In genomic region chr4:111510129-111510528, GRCm38 (mm10) we compare ENCODE assay signal across 9 mouse cellular contexts.
DNase-seq lines count a peak whose midpoint lies in the region; ATAC-seq and TF ChIP-seq lines count a peak whose summit lies in the region.
"Had no signal": no experiment of that assay in that cellular context is flagged by ENCODE, and none has a peak within 500 bp of the region (broad histone marks: within the 10 kb centered on the region; RNA-seq: fewer than 3 reads in every experiment).

No protein-coding gene starts in this region.

- H3K4me3 ChIP-seq in lung, embryonic 14.5 days (ENCODE audit: low read depth, low read length) = no peak overlapping the region
- H3K4me3 ChIP-seq in kidney, embryonic 16.5 days (ENCODE audit: low read length) = no peak overlapping the region
- no peak overlapping the region for H3K4me3 ChIP-seq in gastrocnemius, adult 2 months
- H3K4me3 ChIP-seq in heart, adult 2 months = no peak overlapping the region

- H3K27ac ChIP-seq in lung, embryonic 14.5 days (ENCODE audit: low read depth) = no peak overlapping the region
- no peak overlapping the region for H3K27ac ChIP-seq in kidney, embryonic 16.5 days (ENCODE audit: low read length)
- H3K27ac ChIP-seq in gastrocnemius, adult 2 months = no peak overlapping the region
- H3K27ac ChIP-seq in heart, adult 2 months = no peak overlapping the region

- no peaks in the 10 kb centered on the region for H3K27me3 ChIP-seq in lung, embryonic 14.5 days (ENCODE audit: insufficient read depth, low read length)
- no peaks in the 10 kb centered on the region for H3K27me3 ChIP-seq in kidney, embryonic 16.5 days (ENCODE audit: insufficient read depth, low read length)
- no peaks in the 10 kb centered on the region for H3K27me3 ChIP-seq in heart, adult 2 months (ENCODE audit: control insufficient read depth, insufficient read depth, low read length)

- DNase-seq in embryo, embryonic 10 days (ENCODE audit: low spot score) = peak; percentile 17
- no peak for DNase-seq in embryo, embryonic 10.5 days (ENCODE audit: low spot score)
- peak; percentile 26 for DNase-seq in lung, embryonic 14.5 days
- no peak for DNase-seq in lung, postnatal 4 days
- peak; percentile 47 for DNase-seq in retina, postnatal 1 day
- DNase-seq in gastrocnemius, adult 2 months = no peak
- DNase-seq in heart, adult 2 months = no peak

- no peaks in the 10 kb centered on the region for H3K9me3 ChIP-seq in lung, embryonic 14.5 days (ENCODE audit: low read depth, low read length)
- no peaks in the 10 kb centered on the region for H3K9me3 ChIP-seq in kidney, embryonic 16.5 days (ENCODE audit: low read length)

- no peak overlapping the region for H3K4me2 ChIP-seq in lung, embryonic 14.5 days
- no peak overlapping the region for H3K4me2 ChIP-seq in kidney, embryonic 16.5 days (replicated peaks; ENCODE audit: low read depth, low read length)

- TF ChIP-seq POLR2A in heart, adult 2 months (IDR thresholded peaks at IDR 0.05; ENCODE audit: insufficient read depth, low read depth, low read length) = no peak

- intact Hi-C loops in gastrocnemius, adult 2 months (cut with DNase I) = no loop called here
- intact Hi-C loops in heart, adult 2 months (cut with DNase I) = no loop called here

- H3K4me1 ChIP-seq in lung, embryonic 14.5 days (ENCODE audit: insufficient read depth) = no peaks in the 10 kb centered on the region
- H3K4me1 ChIP-seq in kidney, embryonic 16.5 days (ENCODE audit: insufficient read depth, low read length) = peaks cover 2% of the 10 kb centered on the region; the same call in 1 of the 2 replicates
- no peaks in the 10 kb centered on the region; the same call in none of the 2 replicates for H3K4me1 ChIP-seq in heart, adult 2 months (ENCODE audit: control insufficient read depth, insufficient read depth, low read length)

- H3K79me2 ChIP-seq in heart, adult 2 months (replicated peaks; ENCODE audit: control insufficient read depth, insufficient read depth, low read length) = no peaks in the 10 kb centered on the region

- H3K36me3 ChIP-seq in lung, embryonic 14.5 days (ENCODE audit: insufficient read depth) = no peaks in the 10 kb centered on the region
- H3K36me3 ChIP-seq in kidney, embryonic 16.5 days (ENCODE audit: insufficient read depth, low read length) = no peaks in the 10 kb centered on the region
- no peaks in the 10 kb centered on the region for H3K36me3 ChIP-seq in heart, adult 2 months (ENCODE audit: control insufficient read depth, insufficient read depth, low read length)

- no peak overlapping the region for H3K9ac ChIP-seq in lung, embryonic 14.5 days
- no peak overlapping the region for H3K9ac ChIP-seq in kidney, embryonic 16.5 days (replicated peaks; ENCODE audit: low read length)
- no peak overlapping the region for H3K9ac ChIP-seq in heart, adult 2 months (ENCODE audit: low read depth, low read length)

- ATAC-seq in lung, embryonic 14.5 days (ENCODE audit: insufficient read depth) = no peak
- peak; percentile 44; the same call in 1 of the 2 replicates for ATAC-seq in kidney, embryonic 16.5 days (ENCODE audit: low FRiP score, low TSS enrichment)
- ATAC-seq: inflammation-experienced regulatory T-cells, adult 6 months had no signal

- no peak for TF ChIP-seq EP300 in heart, adult 2 months (IDR thresholded peaks at IDR 0.05; ENCODE audit: insufficient read depth, low read depth, low read length)

- 6% methylated on average over 2 of the region's 2 CpGs for WGBS in lung, embryonic 14.5 days
- 16% methylated on average over 1 of the region's 2 CpGs for WGBS in kidney, embryonic 16.5 days
- 39% methylated on average over 2 of the region's 2 CpGs for WGBS in heart, adult 2 months

- peak; percentile 46 for TF ChIP-seq CTCF in lung, embryonic 14.5 days (IDR thresholded peaks at IDR 0.05; ENCODE audit: low read depth)
- TF ChIP-seq CTCF in gastrocnemius, adult 2 months (IDR thresholded peaks at IDR 0.05) = no peak
- TF ChIP-seq CTCF in heart, adult 2 months (IDR thresholded peaks at IDR 0.05) = no peak

Comparison
In these comparisons a context has a peak if more than half of its experiments do, and no peak if none do; other contexts are left out.
1. DNase-seq: peak in embryo, embryonic 10 days (single experiment), lung, embryonic 14.5 days (single experiment) and retina, postnatal 1 day (single experiment); none in embryo, embryonic 10.5 days (single experiment), lung, postnatal 4 days (0 of 2), gastrocnemius, adult 2 months (single experiment) and heart, adult 2 months (0 of 2).